Mouse (Mus musculus) liver, embryonic 14.5 days (tissue): ENCODE measurements around the gene Troap. TPM values are rescaled to one million over a fixed set of nuclear protein-coding genes. Genes with fewer than 3 reads are reported as not detected.
A peak's percentile ranks its signal among the peaks of the same experiment; 100 is the strongest.

Experiments
- ATAC-seq: fragments of 200-750 bp; cut with Nextera tagmentation; 2 replicates; pipeline ENCODE4 v1.8.0; 2017; ENCODE audit warnings: moderate number of reproducible peaks, mild to moderate bottlenecking, moderate library complexity; ENCODE audit not compliant: insufficient read depth
- DNase-seq, 3 experiments: peaks; one replicate each; pipeline ENCODE4 v3.0.0-alpha.2; 2012 to 2013; ENCODE audit warnings: low read depth in 3 of 3, low spot score in 3 of 3
- H3K27ac ChIP-seq: fragments of 300-500 bp; sonication (generic); 2 replicates; pipeline ENCODE4 v1.5.1; 2014; ENCODE audit warnings: moderate library complexity, mild to moderate bottlenecking, control low read depth, inconsistent platforms
- H3K27me3 ChIP-seq: fragments of 300-500 bp; sonication (generic); 2 replicates; pipeline ENCODE4 v1.6.1; 2014; ENCODE audit warnings: mild to moderate bottlenecking, low read length, moderate library complexity; ENCODE audit not compliant: control insufficient read depth, insufficient read depth
- H3K36me3 ChIP-seq: fragments of 300-500 bp; sonication (generic); replicated peaks from 2 replicates; pipeline ENCODE4 v1.6.1; 2014; ENCODE audit warnings: low read depth; ENCODE audit not compliant: control insufficient read depth, insufficient read depth
- H3K4me1 ChIP-seq, 2 experiments: fragments of 200-500 bp in 1 of 2; fragments of 300-500 bp in 1 of 2; sonication (generic) in 1 of 2; replicated peaks; 2 replicates each; pipeline ENCODE4 v1.6.1; 2012 to 2014; ENCODE audit warnings: antibody characterized with exemption in 1 of 2, inconsistent platforms in 1 of 2, low read length in 1 of 2; ENCODE audit not compliant: control insufficient read depth in 2 of 2, insufficient read depth in 2 of 2
- H3K4me2 ChIP-seq: fragments of 300-500 bp; sonication (generic); 2 replicates; pipeline ENCODE4 v1.6.1; 2014; ENCODE audit warnings: low read depth, mild to moderate bottlenecking, control low read depth, moderate library complexity
- H3K4me3 ChIP-seq, 2 experiments: fragments of 200-500 bp in 1 of 2; fragments of 300-500 bp in 1 of 2; sonication (generic) in 1 of 2; 2 replicates each; pipeline ENCODE4 v1.5.1; 2012 to 2014; ENCODE audit warnings: low read depth in 2 of 2, low read length in 2 of 2, mild to moderate bottlenecking in 2 of 2, control low read depth in 1 of 2, inconsistent platforms in 1 of 2, moderate library complexity in 1 of 2; ENCODE audit not compliant: insufficient read depth in 1 of 2
- H3K9ac ChIP-seq: fragments of 300-500 bp; sonication (generic); replicated peaks from 2 replicates; pipeline ENCODE4 v1.6.1; 2014; ENCODE audit warnings: mild to moderate bottlenecking, control low read depth, moderate library complexity
- H3K9me3 ChIP-seq: fragments of 300-500 bp; sonication (generic); 2 replicates; pipeline ENCODE4 v1.6.1; 2016; ENCODE audit warnings: low read length, mixed read lengths; ENCODE audit not compliant: control insufficient read depth
- CTCF ChIP-seq: IDR thresholded peaks from 2 replicates; pipeline ENCODE4 v1.5.1; 2016; ENCODE audit warnings: antibody characterized with exemption, low read depth, control low read depth
- EP300 ChIP-seq: IDR thresholded peaks from 2 replicates; pipeline ENCODE4 v1.6.1; 2016; ENCODE audit warnings: antibody characterized with exemption, low read depth
- WGBS: fragments of 180-500 bp; shearing (Covaris S2); extraction: QIAGEN DNeasy Blood & Tissue Kit; methylation state at CpG from one replicate; pipeline ENCODE4 v1.1.7; 2014; ENCODE audit not compliant: insufficient replicate concordance; 5-methylcytosine and 5-hydroxymethylcytosine counted together
- polyA plus RNA-seq, 2 experiments: library from polyadenylated mRNA; depleted of rRNA in 1 of 2; stranded (reverse) in 1 of 2; unstranded in 1 of 2; fragments of >200 nt; fragmentation: Nextera tagmentation in 1 of 2; extraction: Ambion mirVana in 1 of 2; gene quantifications; 2 replicates each; pipeline versions ENCODE4 v1.2.1 to v1.2.3; 2012 to 2014

The Troap gene
- 14.3 and 15.7 TPM in 2 replicates for polyA plus RNA-seq (2012; rRNA removed)
- 11.1 and 12.1 TPM in 2 replicates for polyA plus RNA-seq (2014; fragmentation: Nextera tagmentation; extraction: Ambion mirVana)

DNA sequence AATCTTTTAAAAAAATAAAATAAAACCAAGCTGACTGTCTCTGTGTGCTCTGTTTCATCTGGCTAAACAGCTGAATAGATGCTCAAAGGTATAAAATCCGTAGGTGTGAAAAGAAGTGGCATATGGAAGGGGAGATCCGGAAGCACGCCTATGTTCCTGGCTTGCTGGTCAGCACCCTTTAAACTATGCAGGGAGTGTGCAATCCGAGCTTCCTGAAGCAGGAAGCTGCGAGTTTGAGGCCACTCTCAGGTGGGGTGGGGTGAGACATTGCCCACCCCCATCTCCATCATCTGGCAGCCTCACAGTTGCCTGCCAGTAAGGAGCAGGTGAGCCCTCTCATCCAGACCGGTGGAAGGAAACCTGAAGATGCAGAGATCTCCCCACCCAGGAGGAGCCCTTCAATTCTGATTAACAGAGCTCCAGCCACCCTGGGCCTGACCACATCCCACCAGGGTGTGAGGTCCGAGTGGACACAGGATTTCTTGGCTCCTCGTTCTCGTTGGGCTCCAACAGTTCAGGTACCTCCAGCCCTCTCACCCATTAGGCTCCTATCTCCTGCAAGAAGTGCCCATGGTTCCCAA is at the start of gene Troap:
Troap (plus strand) TSS at position 557 of the 581 bp plus-strand sequence.
- Histone ChIP-seq H3K4me3 (peak within 1 kb of the TSS; percentile 72 to 88), H3K4me2 (peak within 1 kb of the TSS; percentile 99), H3K27ac (peak within 1 kb of the TSS; percentile 86), H3K4me1 (peaks cover 10% of the 10 kb centered on the region in 2 experiments; a peak in 3 of 4 replicates), H3K9me3 (no peaks in the 10 kb centered on the region), H3K9ac (peak within 1 kb of the TSS; percentile 87), H3K36me3 (peaks cover 17% of the 10 kb centered on the region), H3K27me3 (no peaks in the 10 kb centered on the region; the same call in 1 of the 2 replicates)
- TF ChIP-seq EP300 = 0 out of 2 replicates have a peak, but pooled peaks have one; percentile 13
- peak; percentile 22; the same call in 1 of the 2 replicates for TF ChIP-seq CTCF
- WGBS = 21% methylated on average over 9 of the region's 9 CpGs
- ATAC-seq (peak; percentile 26), DNase-seq (no peak)

DNA sequence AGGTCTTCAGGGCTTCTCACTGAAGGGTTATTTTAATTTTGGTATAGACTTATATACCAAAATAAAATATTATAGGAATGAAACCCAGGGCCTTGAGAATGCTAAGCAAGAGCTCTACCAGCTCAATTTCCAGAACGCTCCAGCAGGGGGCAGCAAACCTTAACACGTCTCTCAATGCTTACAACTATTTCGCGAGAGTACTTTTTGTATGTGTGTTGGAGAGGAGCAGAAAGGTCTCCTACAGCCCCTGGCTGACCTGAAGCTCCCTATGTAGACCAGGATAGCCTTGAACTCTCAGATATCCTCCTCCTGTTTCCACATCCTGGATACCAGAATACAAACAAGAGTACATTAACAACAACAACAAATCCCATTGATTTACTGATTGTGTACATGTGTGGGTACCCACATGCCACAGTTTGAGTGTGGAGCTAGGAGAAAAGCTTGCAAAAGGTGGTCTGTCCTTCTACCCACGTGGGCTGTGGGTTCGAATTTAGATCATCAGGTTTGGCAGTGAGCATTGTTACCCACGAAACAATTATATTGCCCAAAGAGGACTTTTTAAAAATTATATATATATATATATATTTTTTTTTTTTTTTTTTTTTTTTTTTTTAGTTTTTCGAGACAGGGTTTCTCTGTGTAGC is 49.6 kb upstream of the Troap start:
- DNase-seq = peak; percentile 66 to 71 (median 69)
- Histone ChIP-seq H3K36me3 (no peaks in the 10 kb centered on the region), H3K4me3 (no peak overlapping the region), H3K27me3 (no peaks in the 10 kb centered on the region), H3K9me3 (no peaks in the 10 kb centered on the region), H3K4me2 (no peak overlapping the region), H3K4me1 (peaks cover 5 to 7% of the 10 kb centered on the region in 2 experiments; a peak in 3 of 4 replicates), H3K27ac (no peak overlapping the region), H3K9ac (no peak overlapping the region)
- ATAC-seq = no peak
- TF ChIP-seq EP300 (no peak), CTCF (peak; percentile 81)
- WGBS = 16% methylated on average over 7 of the region's 8 CpGs

DNA sequence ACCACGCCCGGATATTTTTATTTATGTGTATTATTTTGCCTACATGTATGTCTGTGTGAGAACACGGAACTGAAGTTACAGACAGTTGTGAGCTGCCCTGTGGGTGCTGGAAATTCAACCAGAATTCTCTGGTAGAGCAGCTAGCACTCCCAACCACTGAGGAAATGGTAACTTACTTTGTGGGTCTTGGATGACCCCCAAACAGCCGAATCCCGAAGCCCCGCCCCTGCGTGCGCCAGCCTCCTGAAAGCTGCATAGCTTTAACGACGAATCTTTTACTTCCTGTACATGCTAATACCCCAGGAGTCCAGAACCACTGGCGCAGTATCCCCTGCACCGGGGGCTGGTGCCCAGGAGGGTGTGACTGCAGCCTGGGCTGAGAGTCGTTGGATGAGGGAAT is 49.0 kb upstream of the Troap start:
- DNase-seq = no peak
- Histone ChIP-seq H3K27ac (no peak overlapping the region), H3K36me3 (no peaks in the 10 kb centered on the region), H3K27me3 (no peaks in the 10 kb centered on the region), H3K4me2 (no peak overlapping the region), H3K9me3 (no peaks in the 10 kb centered on the region), H3K4me3 (no peak overlapping the region), H3K4me1 (peaks cover 5 to 7% of the 10 kb centered on the region in 2 experiments; a peak in 3 of 4 replicates), H3K9ac (no peak overlapping the region)
- no peak for ATAC-seq
- 52% methylated on average over 13 of the region's 13 CpGs for WGBS
- TF ChIP-seq EP300 = no peak
- TF ChIP-seq CTCF = no peak

DNA sequence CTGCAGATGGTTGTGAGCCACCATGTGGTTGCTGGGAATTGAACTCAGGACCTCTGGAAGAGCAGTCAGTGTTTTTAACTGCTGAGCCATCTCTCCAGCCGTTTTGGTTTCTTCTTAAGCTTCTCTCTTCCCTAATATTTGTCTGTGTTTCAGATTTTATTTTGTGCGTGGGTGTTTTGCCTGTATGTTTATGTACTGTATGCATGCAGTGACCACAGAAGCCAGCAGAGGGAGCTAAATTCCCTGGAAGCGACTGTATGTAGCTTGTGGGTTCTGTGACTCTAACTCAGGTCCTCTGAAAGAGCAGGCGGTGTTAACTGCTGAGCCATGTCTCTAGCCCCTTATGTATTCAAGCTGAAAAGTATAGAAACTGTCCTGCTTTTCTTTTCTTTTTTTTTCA is 48.1 kb upstream of the Troap start:
- Histone ChIP-seq H3K9me3 (no peaks in the 10 kb centered on the region), H3K4me1 (peaks cover 5 to 7% of the 10 kb centered on the region in 2 experiments; a peak in 3 of 4 replicates), H3K27me3 (no peaks in the 10 kb centered on the region), H3K36me3 (no peaks in the 10 kb centered on the region), H3K27ac (no peak overlapping the region), H3K4me3 (no peak overlapping the region), H3K4me2 (no peak overlapping the region), H3K9ac (no peak overlapping the region)
- WGBS = 32% methylated on average over 4 of the region's 4 CpGs
- ATAC-seq = no peak
- DNase-seq = peak; percentile 63 to 70 (median 66)
- TF ChIP-seq EP300 (no peak), CTCF (peak; percentile 86)

DNA sequence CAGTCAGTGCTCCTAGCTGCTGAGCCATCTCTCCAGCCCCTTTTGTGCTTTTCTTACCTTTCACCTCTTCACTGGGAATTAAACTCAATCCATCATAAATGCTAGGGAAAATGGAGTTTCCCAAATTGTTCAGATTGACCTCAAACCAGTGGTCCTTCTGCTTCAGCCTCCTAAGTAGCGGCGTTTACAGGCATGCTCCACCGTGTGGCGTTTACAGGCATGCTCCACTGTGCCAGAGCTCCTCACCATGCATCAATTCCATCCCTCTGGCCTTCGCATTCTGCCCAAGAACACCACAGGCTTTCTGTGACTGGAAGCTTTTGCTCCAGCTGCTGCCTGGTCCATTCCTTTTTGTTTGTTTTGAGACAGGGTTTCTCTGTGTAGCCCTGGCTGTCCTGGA is 47.3 kb upstream of the Troap start:
- H3K9ac ChIP-seq = no peak overlapping the region
- no peak overlapping the region for H3K4me3 ChIP-seq
- DNase-seq = no peak
- no peak for TF ChIP-seq EP300
- TF ChIP-seq CTCF = no peak; the same call in none of the 2 replicates
- no peak for ATAC-seq
- no peaks in the 10 kb centered on the region for H3K9me3 ChIP-seq
- 69% methylated on average over 5 of the region's 5 CpGs for WGBS
- H3K27me3 ChIP-seq = no peaks in the 10 kb centered on the region
- H3K27ac ChIP-seq = no peak overlapping the region
- H3K4me2 ChIP-seq = no peak overlapping the region
- peaks cover 8 to 10% of the 10 kb centered on the region in 2 experiments for H3K4me1 ChIP-seq
- peaks cover 3% of the 10 kb centered on the region for H3K36me3 ChIP-seq
